Mouse (Mus musculus) heart, embryonic 10.5 days (tissue): ENCODE measurements around the gene Ptpn11. TPM values are rescaled to one million over a fixed set of nuclear protein-coding genes. Genes with fewer than 3 reads are reported as not detected.

Source experiments
- DNase-seq: peaks from one replicate; pipeline ENCODE4 v3.0.0-alpha.2; 2017; ENCODE audit warnings: low spot score
- H3K27ac ChIP-seq: fragments of 300-500 bp; sonication (generic); 2 replicates; pipeline ENCODE4 v1.5.1; 2016; ENCODE audit warnings: mild to moderate bottlenecking
- H3K27me3 ChIP-seq: fragments of 300-500 bp; sonication (generic); 2 replicates; pipeline ENCODE4 v1.6.1; 2016; ENCODE audit warnings: mild to moderate bottlenecking; ENCODE audit not compliant: poor library complexity, insufficient read depth, severe bottlenecking
- H3K36me3 ChIP-seq: fragments of 300-500 bp; sonication (generic); 2 replicates; pipeline ENCODE4 v1.6.1; 2016; ENCODE audit warnings: mild to moderate bottlenecking, moderate library complexity
- H3K4me1 ChIP-seq: fragments of 300-500 bp; sonication (generic); 2 replicates; pipeline ENCODE4 v1.6.1; 2016; ENCODE audit warnings: mild to moderate bottlenecking
- H3K4me3 ChIP-seq: fragments of 300-500 bp; sonication (generic); 2 replicates; pipeline ENCODE4 v1.5.1; 2016; ENCODE audit warnings: mild to moderate bottlenecking, moderate library complexity
- H3K9me3 ChIP-seq: fragments of 300-500 bp; sonication (generic); 2 replicates; pipeline ENCODE4 v1.6.1; 2016; ENCODE audit warnings: mild to moderate bottlenecking, moderate library complexity
- WGBS: fragments of 180-500 bp; shearing (Covaris S2); methylation state at CpG from one replicate; pipeline ENCODE4 v1.1.7; 2016; 5-methylcytosine and 5-hydroxymethylcytosine counted together
- polyA plus RNA-seq: library from polyadenylated mRNA; unstranded; fragments of >200 nt; fragmentation: Nextera tagmentation; extraction: Ambion mirVana; gene quantifications from 2 replicates; pipeline ENCODE4 v1.2.1, GENCODE M21; 2016

The Ptpn11 gene
- polyA plus RNA-seq, 1 experiment from 2014 or later, result 27.8 TPM

- 89% methylated on average over 5 of the region's 5 CpGs for WGBS
- peaks cover 59% of the 10 kb centered on the region for H3K36me3 ChIP-seq
- H3K4me3 ChIP-seq, result no peak overlapping the region
- no peak overlapping the region for H3K27ac ChIP-seq
- H3K27me3 ChIP-seq, result no peaks in the 10 kb centered on the region
- no peaks in the 10 kb centered on the region for H3K9me3 ChIP-seq
- no peak for DNase-seq
- no peaks in the 10 kb centered on the region for H3K4me1 ChIP-seq
Measured at GRCm38 (mm10) chr5:121129254-121129653, 61.9 kb downstream of the Ptpn11 start.

DNA sequence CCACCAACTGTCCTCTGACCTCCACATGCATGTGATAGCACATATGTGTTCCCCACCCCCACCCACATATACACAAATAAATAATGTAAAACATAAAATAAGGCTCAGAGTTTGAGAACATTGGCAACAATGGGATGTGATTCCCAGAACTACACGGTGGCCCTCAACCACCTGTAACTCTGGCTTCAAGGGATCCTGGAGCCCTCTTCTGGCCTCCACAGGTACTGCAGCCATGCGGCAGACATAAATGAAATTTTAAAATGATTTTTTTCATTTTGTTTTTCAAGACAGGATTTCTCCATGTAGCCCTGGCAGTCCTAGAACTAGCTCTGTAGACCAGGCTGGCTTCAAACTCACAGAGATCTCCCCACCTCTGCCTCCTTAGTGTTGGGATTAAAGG lies 65.1 kb downstream of the Ptpn11 start:
- H3K27me3 ChIP-seq, result no peaks in the 10 kb centered on the region
- no peak for DNase-seq

GRCm38 (mm10) chr5:121125563-121125962 lies 65.6 kb downstream of the Ptpn11 start:
- Histone ChIP-seq H3K27me3 (no peaks in the 10 kb centered on the region), H3K4me3 (no peak overlapping the region), H3K4me1 (no peaks in the 10 kb centered on the region), H3K27ac (no peak overlapping the region), H3K36me3 (peaks cover 28% of the 10 kb centered on the region), H3K9me3 (no peaks in the 10 kb centered on the region)
- WGBS, result 86% methylated on average over 14 of the region's 14 CpGs
- DNase-seq, result no peak

More for the DNA sequence above, 65.1 kb downstream of the Ptpn11 start:
- H3K36me3 ChIP-seq, result peaks cover 30% of the 10 kb centered on the region
- no peak overlapping the region for H3K27ac ChIP-seq
- WGBS, result 69% methylated on average over 2 of the region's 2 CpGs
- no peaks in the 10 kb centered on the region for H3K4me1 ChIP-seq
- H3K4me3 ChIP-seq, result no peak overlapping the region
- H3K9me3 ChIP-seq, result no peaks in the 10 kb centered on the region

- no peak for DNase-seq
- WGBS, result 74% methylated on average over 5 of the region's 5 CpGs
- H3K36me3 ChIP-seq, result peaks cover 19% of the 10 kb centered on the region
- no peak overlapping the region for H3K27ac ChIP-seq
- no peaks in the 10 kb centered on the region for H3K4me1 ChIP-seq
- no peak overlapping the region for H3K4me3 ChIP-seq
- no peaks in the 10 kb centered on the region for H3K27me3 ChIP-seq
- H3K9me3 ChIP-seq, result no peaks in the 10 kb centered on the region
Measured at GRCm38 (mm10) chr5:121124208-121125185, 66.7 kb downstream of the Ptpn11 start.

DNA sequence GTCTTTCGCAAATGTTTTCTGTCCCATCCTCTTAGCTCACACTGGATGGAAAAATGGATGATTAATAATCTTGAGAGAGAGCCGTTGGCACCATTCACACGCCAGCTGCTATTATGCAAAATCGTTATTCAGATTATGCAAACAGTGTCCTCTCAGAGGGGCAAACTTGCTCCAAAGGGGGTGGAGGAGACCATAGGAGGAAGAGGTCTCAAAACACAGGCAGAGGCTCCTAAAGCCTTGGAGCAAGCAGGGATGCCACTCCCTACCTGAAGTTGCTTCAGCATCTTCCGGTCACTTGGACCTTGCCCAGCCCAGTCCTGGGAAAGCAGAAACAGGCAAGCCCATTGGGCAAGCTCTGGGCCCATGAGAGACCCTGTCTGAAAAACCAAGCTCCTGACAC lies 67.8 kb downstream of the Ptpn11 start:
- H3K4me3 ChIP-seq, result no peak overlapping the region
- 90% methylated on average over 5 of the region's 5 CpGs for WGBS
- peaks cover 4% of the 10 kb centered on the region for H3K4me1 ChIP-seq
- H3K27ac ChIP-seq, result no peak overlapping the region
- H3K9me3 ChIP-seq, result no peaks in the 10 kb centered on the region
- DNase-seq, result no peak
- H3K36me3 ChIP-seq, result peaks cover 9% of the 10 kb centered on the region; the same call in 1 of the 2 replicates
- no peaks in the 10 kb centered on the region for H3K27me3 ChIP-seq

- WGBS, result 78% methylated on average over 3 of the region's 3 CpGs
- H3K36me3 ChIP-seq, result peaks cover 9% of the 10 kb centered on the region; the same call in 1 of the 2 replicates
- peaks cover 12% of the 10 kb centered on the region for H3K4me1 ChIP-seq
- H3K9me3 ChIP-seq, result no peaks in the 10 kb centered on the region
- DNase-seq, result no peak
- no peak overlapping the region for H3K4me3 ChIP-seq
- H3K27ac ChIP-seq, result no peak overlapping the region
- no peaks in the 10 kb centered on the region for H3K27me3 ChIP-seq
Measured at GRCm38 (mm10) chr5:121122577-121122976, 68.6 kb downstream of the Ptpn11 start.

DNA sequence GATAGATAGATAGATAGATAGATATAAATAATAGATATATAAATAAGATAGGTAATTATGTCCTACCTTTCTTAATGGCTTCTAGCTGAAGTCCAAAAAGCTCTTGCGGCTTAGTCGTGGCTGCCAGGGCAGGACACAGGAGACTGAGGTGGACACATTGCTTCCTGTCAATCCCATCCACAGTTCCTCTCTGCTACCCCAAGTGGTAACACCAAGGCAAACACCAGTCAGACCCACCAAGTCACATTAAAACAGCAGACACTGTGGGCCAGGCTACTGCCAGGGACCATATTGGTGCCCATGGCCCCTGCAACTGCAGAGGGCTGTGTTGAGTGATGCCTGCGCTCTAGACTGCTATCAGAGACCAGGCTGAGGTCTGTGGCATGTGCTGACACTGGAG lies 69.2 kb downstream of the Ptpn11 start:
- WGBS, result 86% methylated on average over 3 of the region's 3 CpGs
- no peak for DNase-seq
- peaks cover 9% of the 10 kb centered on the region; the same call in 1 of the 2 replicates for H3K36me3 ChIP-seq
- no peaks in the 10 kb centered on the region for H3K9me3 ChIP-seq
- H3K27me3 ChIP-seq, result no peaks in the 10 kb centered on the region
- H3K4me1 ChIP-seq, result peaks cover 15% of the 10 kb centered on the region
- H3K27ac ChIP-seq, result no peak overlapping the region
- H3K4me3 ChIP-seq, result no peak overlapping the region

DNA sequence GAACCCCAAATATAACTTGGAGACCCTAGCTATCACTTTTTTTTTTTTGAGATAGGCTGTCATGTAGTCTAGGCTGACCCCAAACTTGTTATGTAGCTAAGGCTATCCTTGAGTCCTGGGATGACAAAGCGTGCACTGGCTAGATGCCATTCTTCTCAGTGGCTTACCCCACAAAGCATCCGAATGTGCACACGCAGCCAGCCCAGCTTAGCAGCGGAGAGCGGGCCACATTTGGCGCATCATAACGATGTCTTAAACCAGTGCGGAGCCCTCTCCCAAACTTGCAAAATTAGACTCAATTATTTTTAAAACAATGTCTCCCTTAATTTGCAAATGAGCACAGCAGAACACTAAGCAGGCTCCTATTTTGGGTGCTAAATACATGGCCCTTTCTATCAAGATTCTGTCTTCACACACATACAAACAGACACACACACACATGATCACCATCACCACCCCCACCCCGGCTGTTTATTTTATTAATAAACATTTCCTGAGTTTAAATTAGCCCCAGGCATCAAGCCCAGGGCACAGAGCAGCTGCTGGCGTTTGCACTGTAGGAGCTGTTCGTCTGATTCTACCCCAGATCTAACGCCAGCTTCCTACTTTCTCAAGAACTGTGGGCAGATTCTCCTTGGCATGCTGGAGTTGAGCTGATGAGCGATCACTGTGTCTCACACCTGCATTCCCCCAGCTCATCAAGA lies 71.7 kb downstream of the Ptpn11 start:
- Histone ChIP-seq H3K4me1 (peaks cover 25% of the 10 kb centered on the region), H3K27ac (no peak overlapping the region), H3K27me3 (no peaks in the 10 kb centered on the region), H3K4me3 (no peak overlapping the region), H3K36me3 (0 out of 2 replicates have a peak, but pooled peaks cover 3% of the 10 kb centered on the region), H3K9me3 (no peaks in the 10 kb centered on the region)
- no peak for DNase-seq
- WGBS, result 88% methylated on average over 13 of the region's 13 CpGs

GRCm38 (mm10) chr5:121118345-121118744 lies 72.9 kb downstream of the Ptpn11 start:
- Histone ChIP-seq H3K4me1 (peaks cover 34% of the 10 kb centered on the region), H3K27ac (no peak overlapping the region), H3K4me3 (no peak overlapping the region), H3K36me3 (0 out of 2 replicates have a peak, but pooled peaks cover 3% of the 10 kb centered on the region), H3K27me3 (no peaks in the 10 kb centered on the region), H3K9me3 (no peaks in the 10 kb centered on the region)
- 40% methylated on average over 4 of the region's 4 CpGs for WGBS
- DNase-seq, result no peak

- no peak overlapping the region for H3K27ac ChIP-seq
- no peaks in the 10 kb centered on the region for H3K9me3 ChIP-seq
- no peaks in the 10 kb centered on the region for H3K27me3 ChIP-seq
- DNase-seq, result no peak
- peaks cover 34% of the 10 kb centered on the region for H3K4me1 ChIP-seq
- H3K36me3 ChIP-seq, result no peaks in the 10 kb centered on the region
- 56% methylated on average over 3 of the region's 3 CpGs for WGBS
- no peak overlapping the region for H3K4me3 ChIP-seq
Measured at GRCm38 (mm10) chr5:121116941-121117340, 74.3 kb downstream of the Ptpn11 start.

- Histone ChIP-seq H3K27me3 (no peaks in the 10 kb centered on the region), H3K4me1 (peaks cover 34% of the 10 kb centered on the region), H3K9me3 (no peaks in the 10 kb centered on the region), H3K27ac (no peak overlapping the region), H3K36me3 (no peaks in the 10 kb centered on the region), H3K4me3 (no peak overlapping the region)
- 63% methylated on average over 8 of the region's 8 CpGs for WGBS
- DNase-seq, result no peak
Measured at GRCm38 (mm10) chr5:121115391-121116157, 75.6 kb downstream of the Ptpn11 start.

GRCm38 (mm10) chr5:121114151-121114550 lies 77.0 kb downstream of the Ptpn11 start:
- no peak for DNase-seq
- peaks cover 34% of the 10 kb centered on the region for H3K4me1 ChIP-seq
- H3K4me3 ChIP-seq, result no peak overlapping the region
- no peaks in the 10 kb centered on the region for H3K9me3 ChIP-seq
- H3K27ac ChIP-seq, result no peak overlapping the region
- H3K36me3 ChIP-seq, result no peaks in the 10 kb centered on the region
- H3K27me3 ChIP-seq, result no peaks in the 10 kb centered on the region; the same call in 1 of the 2 replicates
- 77% methylated on average over 14 of the region's 14 CpGs for WGBS
